Mouse (Mus musculus): ENCODE data around the gene Synj2.

GRCm38 (mm10) chr17:5941230-5942043 is at the start of gene Synj2:
- no peak for TF ChIP-seq CTCF (IDR thresholded peaks at IDR 0.05; ENCODE audit: borderline replicate concordance, extremely low read depth, insufficient read depth, insufficient read length)
- TF ChIP-seq POLR2A (IDR thresholded peaks at IDR 0.05; ENCODE audit: borderline replicate concordance, extremely low read depth, insufficient read depth, insufficient read length, poor library complexity, severe bottlenecking) = no peak

All from brain, embryonic 14.5 days (tissue).